Mouse (Mus musculus) limb, embryonic 15.5 days (tissue): ENCODE measurements around the gene Tectb. TPM values are rescaled to one million over a fixed set of nuclear protein-coding genes. Genes with fewer than 3 reads are reported as not detected.

Source experiments
- ATAC-seq: fragments of 200-750 bp; cut with Nextera tagmentation; 2 replicates; pipeline ENCODE4 v1.8.0; 2017; ENCODE audit warnings: low read depth, moderate TSS enrichment; ENCODE audit not compliant: insufficient number of reproducible peaks, low FRiP score, low TSS enrichment
- H3K27ac ChIP-seq: fragments of 300-500 bp; sonication (generic); 2 replicates; pipeline ENCODE4 v1.5.1; 2015; ENCODE audit warnings: moderate library complexity, mild to moderate bottlenecking, inconsistent platforms
- H3K27me3 ChIP-seq: fragments of 300-500 bp; sonication (generic); 2 replicates; pipeline ENCODE4 v1.6.1; 2015; ENCODE audit warnings: inconsistent platforms
- H3K36me3 ChIP-seq: fragments of 300-500 bp; sonication (generic); 2 replicates; pipeline ENCODE4 v1.6.1; 2015; ENCODE audit warnings: inconsistent platforms
- H3K4me1 ChIP-seq: fragments of 300-500 bp; sonication (generic); 2 replicates; pipeline ENCODE4 v1.6.1; 2015; ENCODE audit warnings: inconsistent platforms
- H3K4me2 ChIP-seq: fragments of 300-500 bp; sonication (generic); 2 replicates; pipeline ENCODE4 v1.6.1; 2015; ENCODE audit warnings: mild to moderate bottlenecking, inconsistent platforms
- H3K4me3 ChIP-seq: fragments of 300-500 bp; sonication (generic); 2 replicates; pipeline ENCODE4 v1.5.1; 2015; ENCODE audit warnings: mild to moderate bottlenecking, inconsistent platforms
- H3K9ac ChIP-seq: fragments of 300-500 bp; sonication (generic); 2 replicates; pipeline ENCODE4 v1.6.1; 2015; ENCODE audit warnings: inconsistent platforms
- H3K9me3 ChIP-seq: fragments of 300-500 bp; sonication (generic); 2 replicates; pipeline ENCODE4 v1.6.1; 2016; ENCODE audit warnings: inconsistent platforms
- WGBS: fragments of 180-500 bp; shearing (Covaris S2); methylation state at CpG from one replicate; pipeline ENCODE4 v1.1.7; 2015; 5-methylcytosine and 5-hydroxymethylcytosine counted together
- polyA plus RNA-seq: library from polyadenylated mRNA; unstranded; fragments of >200 nt; fragmentation: Nextera tagmentation; extraction: Ambion mirVana; gene quantifications from 2 replicates; pipeline ENCODE4 v1.2.1, GENCODE M21; 2015

Tectb gene
- polyA plus RNA-seq: 0.09 TPM in 1 of 2 replicates, not detected in the other

DNA sequence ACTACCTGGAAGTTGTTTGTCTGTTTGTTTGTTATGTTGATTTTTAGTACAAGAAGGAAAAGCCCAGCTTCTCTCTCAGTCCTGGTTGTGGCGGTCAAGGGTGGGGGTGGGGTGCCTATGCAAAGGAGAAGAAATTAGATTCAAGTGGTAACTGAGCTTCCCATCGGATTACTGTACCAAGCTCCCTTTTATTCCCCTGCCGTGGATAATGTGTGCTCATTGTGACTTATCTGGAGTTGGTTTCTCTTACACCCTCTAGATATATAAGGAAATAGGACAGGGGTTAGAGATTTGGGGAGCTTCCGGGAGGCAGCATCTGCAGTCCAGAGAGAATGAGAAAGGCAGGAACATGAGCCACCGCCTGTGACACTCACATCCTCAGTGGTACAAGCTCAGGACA lies at the start of gene Tectb:
Tectb (plus strand) TSS at position 301 of the 400 bp plus-strand sequence.
- H3K4me2 ChIP-seq: no peak within 1 kb of the TSS
- H3K27ac ChIP-seq: no peak within 1 kb of the TSS
- H3K9me3 ChIP-seq: no peaks in the 10 kb centered on the region
- ATAC-seq: no peak
- H3K36me3 ChIP-seq: no peaks in the 10 kb centered on the region
- H3K4me3 ChIP-seq: no peak within 1 kb of the TSS
- H3K4me1 ChIP-seq: no peaks in the 10 kb centered on the region
- no peak within 1 kb of the TSS for H3K9ac ChIP-seq
- no peaks in the 10 kb centered on the region for H3K27me3 ChIP-seq
- WGBS: 77% methylated on average over 5 of the region's 5 CpGs

DNA sequence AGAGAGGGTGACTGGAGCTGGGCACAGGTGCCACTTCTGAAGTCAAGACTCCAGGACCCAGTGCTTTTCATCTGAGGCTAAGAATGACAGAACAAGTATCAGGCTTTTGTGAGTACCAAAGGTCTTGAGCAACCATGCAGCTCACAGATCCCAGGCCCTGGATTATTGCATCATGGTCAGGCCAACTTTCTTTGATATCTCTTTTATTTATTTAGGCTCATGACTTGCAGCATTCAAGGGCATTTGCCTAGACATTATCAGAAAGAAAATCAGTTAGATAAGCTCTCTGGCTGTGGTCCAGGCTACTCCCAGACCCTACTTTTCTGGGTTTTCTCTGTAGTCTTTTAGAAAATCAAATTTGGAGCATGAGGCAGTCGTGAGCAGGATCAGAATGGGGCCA lies 48.8 kb upstream of the Tectb start:
- H3K9me3 ChIP-seq: no peaks in the 10 kb centered on the region
- H3K4me1 ChIP-seq: 0 out of 2 replicates have a peak, but pooled peaks cover 6% of the 10 kb centered on the region
- H3K36me3 ChIP-seq: no peaks in the 10 kb centered on the region
- H3K27me3 ChIP-seq: no peaks in the 10 kb centered on the region
- H3K27ac ChIP-seq: no peak overlapping the region
- no peak overlapping the region for H3K9ac ChIP-seq
- no peak for ATAC-seq
- no peak overlapping the region for H3K4me3 ChIP-seq
- H3K4me2 ChIP-seq: no peak overlapping the region
- 46% methylated on average over 1 of the region's 1 CpGs for WGBS

DNA sequence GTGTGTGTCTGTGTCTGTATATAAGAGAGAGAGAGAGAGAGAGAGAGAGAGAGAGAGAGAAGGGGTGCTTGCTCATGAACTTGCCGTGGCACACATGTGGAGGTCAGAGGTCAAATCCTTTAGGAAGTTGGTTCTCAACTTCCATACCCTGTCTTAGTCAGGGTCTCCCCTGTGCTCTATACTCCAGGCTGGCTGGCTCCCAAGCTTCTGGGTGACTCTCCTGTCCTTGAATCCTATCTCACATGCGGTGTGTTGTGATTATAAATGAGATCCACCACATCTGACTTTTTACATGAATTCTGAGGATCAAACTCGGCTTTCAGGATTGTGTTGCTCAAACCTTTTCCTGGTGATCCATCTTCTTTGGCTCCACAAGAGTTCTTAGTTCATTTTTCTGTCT lies 48.1 kb upstream of the Tectb start:
- Histone ChIP-seq H3K9me3 (no peaks in the 10 kb centered on the region), H3K36me3 (no peaks in the 10 kb centered on the region), H3K4me3 (no peak overlapping the region), H3K4me2 (no peak overlapping the region), H3K4me1 (0 out of 2 replicates have a peak, but pooled peaks cover 1% of the 10 kb centered on the region), H3K27me3 (no peaks in the 10 kb centered on the region), H3K27ac (no peak overlapping the region), H3K9ac (no peak overlapping the region)
- no peak for ATAC-seq
- WGBS: 79% methylated on average over 3 of the region's 3 CpGs

- Histone ChIP-seq H3K27me3 (no peaks in the 10 kb centered on the region), H3K9me3 (no peaks in the 10 kb centered on the region), H3K9ac (no peak overlapping the region), H3K36me3 (no peaks in the 10 kb centered on the region), H3K4me3 (no peak overlapping the region), H3K4me2 (no peak overlapping the region), H3K4me1 (no peaks in the 10 kb centered on the region), H3K27ac (no peak overlapping the region)
- no peak for ATAC-seq
- 66% methylated on average over 9 of the region's 9 CpGs for WGBS
These were observed 46.0 kb upstream of the Tectb start for GRCm38 (mm10) chr19:55134521-55134920.

DNA sequence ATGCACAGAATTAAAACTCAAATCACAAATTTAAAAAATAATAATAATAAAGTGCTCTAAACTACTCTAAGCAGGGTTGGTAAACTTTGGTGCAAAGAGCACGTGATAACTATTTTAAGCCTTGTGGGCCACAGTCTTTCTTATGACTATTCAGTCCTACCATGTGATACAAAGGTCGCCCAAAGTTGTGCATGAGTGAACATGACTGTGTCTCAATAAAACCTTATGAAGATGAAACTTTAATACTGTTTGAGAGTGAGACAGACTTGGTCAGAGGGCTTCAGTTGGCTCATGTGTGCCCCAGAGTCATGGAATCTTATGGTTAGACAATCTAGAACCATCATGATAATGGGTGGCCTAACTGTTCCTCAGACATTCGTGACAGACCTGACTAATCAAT lies 44.6 kb upstream of the Tectb start:
- ATAC-seq: no peak
- no peaks in the 10 kb centered on the region for H3K27me3 ChIP-seq
- 87% methylated on average over 3 of the region's 3 CpGs for WGBS
- no peak overlapping the region for H3K4me3 ChIP-seq
- H3K9ac ChIP-seq: no peak overlapping the region
- H3K9me3 ChIP-seq: no peaks in the 10 kb centered on the region
- H3K36me3 ChIP-seq: no peaks in the 10 kb centered on the region
- no peak overlapping the region for H3K27ac ChIP-seq
- H3K4me1 ChIP-seq: no peaks in the 10 kb centered on the region
- no peak overlapping the region for H3K4me2 ChIP-seq

- Histone ChIP-seq H3K36me3 (no peaks in the 10 kb centered on the region), H3K27ac (no peak overlapping the region)
- no peak for ATAC-seq
These were observed 43.7 kb upstream of the Tectb start for GRCm38 (mm10) chr19:55136693-55137427.

DNA sequence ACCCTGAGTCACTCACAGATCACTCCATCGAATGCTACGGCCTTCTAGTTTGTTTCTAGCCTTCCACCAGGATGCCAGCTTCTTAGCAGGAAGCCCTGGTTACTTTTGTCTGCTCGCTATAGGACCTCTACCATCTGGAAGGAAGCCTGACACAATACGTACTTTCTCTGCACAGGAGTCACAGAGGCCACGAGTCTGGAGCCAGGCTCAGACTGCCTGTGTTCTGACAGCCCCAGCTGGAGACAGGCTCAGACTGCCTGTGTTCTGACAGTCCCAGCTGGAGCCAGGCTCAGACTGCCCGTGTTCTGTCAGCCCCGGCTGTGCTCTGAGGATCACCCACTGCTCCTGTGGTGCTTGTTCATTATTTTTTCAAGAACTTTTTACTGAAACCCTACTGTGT lies 42.6 kb upstream of the Tectb start:
- ATAC-seq: no peak
- H3K27me3 ChIP-seq: no peaks in the 10 kb centered on the region
- no peak overlapping the region for H3K4me2 ChIP-seq
- no peaks in the 10 kb centered on the region for H3K36me3 ChIP-seq
- no peak overlapping the region for H3K27ac ChIP-seq
- H3K4me1 ChIP-seq: no peaks in the 10 kb centered on the region
- no peak overlapping the region for H3K4me3 ChIP-seq
- H3K9me3 ChIP-seq: no peaks in the 10 kb centered on the region
- WGBS: 48% methylated on average over 7 of the region's 7 CpGs
- H3K9ac ChIP-seq: no peak overlapping the region

More at GRCm38 (mm10) chr19:55136693-55137427, 43.7 kb upstream of the Tectb start:
- Histone ChIP-seq H3K4me3 (no peak overlapping the region), H3K27me3 (no peaks in the 10 kb centered on the region), H3K9me3 (no peaks in the 10 kb centered on the region), H3K9ac (no peak overlapping the region), H3K4me2 (no peak overlapping the region), H3K4me1 (no peaks in the 10 kb centered on the region)
- WGBS: 57% methylated on average over 4 of the region's 4 CpGs

DNA sequence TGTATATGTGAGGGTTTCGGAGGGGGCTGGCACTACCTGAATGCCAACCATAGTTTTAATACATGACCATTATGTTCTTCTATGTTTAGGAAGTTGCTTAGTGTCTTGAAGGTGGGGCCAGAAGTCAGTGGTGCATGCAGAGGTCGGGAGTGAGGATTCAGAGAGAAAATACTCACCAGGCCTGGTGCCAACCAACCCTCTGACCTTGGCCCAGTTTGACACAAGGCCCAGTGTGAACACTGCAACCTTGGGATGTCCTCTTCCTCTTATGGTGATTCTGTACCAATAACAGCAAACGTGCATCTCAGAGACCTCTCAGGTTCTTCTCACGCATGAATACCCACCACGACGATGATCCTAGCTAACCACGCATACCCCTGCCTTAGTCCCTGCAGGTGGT lies 42.0 kb upstream of the Tectb start:
- 86% methylated on average over 7 of the region's 7 CpGs for WGBS
- H3K4me2 ChIP-seq: no peak overlapping the region
- ATAC-seq: no peak

DNA sequence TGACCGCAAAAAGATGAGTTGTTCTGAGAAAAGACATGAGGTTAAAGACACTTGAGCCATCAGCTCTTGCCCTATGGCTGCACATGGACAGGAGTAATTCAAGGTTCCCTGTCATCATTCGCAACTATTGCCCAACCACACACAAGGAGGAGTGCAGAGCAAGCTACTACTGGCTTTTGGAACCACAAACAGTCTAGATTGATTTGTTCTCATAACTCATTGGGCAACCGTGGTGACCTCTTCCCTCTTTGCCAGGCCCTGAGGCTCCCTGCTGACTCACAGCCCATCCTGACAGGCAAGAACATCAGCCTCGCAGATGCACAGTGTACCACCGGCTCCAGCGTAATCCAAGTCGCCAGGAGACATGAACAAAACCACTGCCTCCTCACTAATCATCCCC lies 41.2 kb upstream of the Tectb start:
- no peak overlapping the region for H3K4me2 ChIP-seq
- WGBS: 73% methylated on average over 7 of the region's 7 CpGs
- no peaks in the 10 kb centered on the region for H3K9me3 ChIP-seq
- no peak for ATAC-seq
- H3K36me3 ChIP-seq: no peaks in the 10 kb centered on the region
- 0 out of 2 replicates have a peak, but pooled peaks cover 3% of the 10 kb centered on the region for H3K4me1 ChIP-seq
- H3K4me3 ChIP-seq: no peak overlapping the region
- H3K9ac ChIP-seq: no peak overlapping the region
- H3K27me3 ChIP-seq: no peaks in the 10 kb centered on the region
- no peak overlapping the region for H3K27ac ChIP-seq

More for the DNA sequence above, 42.0 kb upstream of the Tectb start:
- no peak overlapping the region for H3K4me3 ChIP-seq
- no peaks in the 10 kb centered on the region for H3K36me3 ChIP-seq
- H3K27me3 ChIP-seq: no peaks in the 10 kb centered on the region
- H3K4me1 ChIP-seq: 0 out of 2 replicates have a peak, but pooled peaks cover under 1% of the 10 kb centered on the region
- H3K9ac ChIP-seq: no peak overlapping the region
- no peak overlapping the region for H3K27ac ChIP-seq
- no peaks in the 10 kb centered on the region for H3K9me3 ChIP-seq

DNA sequence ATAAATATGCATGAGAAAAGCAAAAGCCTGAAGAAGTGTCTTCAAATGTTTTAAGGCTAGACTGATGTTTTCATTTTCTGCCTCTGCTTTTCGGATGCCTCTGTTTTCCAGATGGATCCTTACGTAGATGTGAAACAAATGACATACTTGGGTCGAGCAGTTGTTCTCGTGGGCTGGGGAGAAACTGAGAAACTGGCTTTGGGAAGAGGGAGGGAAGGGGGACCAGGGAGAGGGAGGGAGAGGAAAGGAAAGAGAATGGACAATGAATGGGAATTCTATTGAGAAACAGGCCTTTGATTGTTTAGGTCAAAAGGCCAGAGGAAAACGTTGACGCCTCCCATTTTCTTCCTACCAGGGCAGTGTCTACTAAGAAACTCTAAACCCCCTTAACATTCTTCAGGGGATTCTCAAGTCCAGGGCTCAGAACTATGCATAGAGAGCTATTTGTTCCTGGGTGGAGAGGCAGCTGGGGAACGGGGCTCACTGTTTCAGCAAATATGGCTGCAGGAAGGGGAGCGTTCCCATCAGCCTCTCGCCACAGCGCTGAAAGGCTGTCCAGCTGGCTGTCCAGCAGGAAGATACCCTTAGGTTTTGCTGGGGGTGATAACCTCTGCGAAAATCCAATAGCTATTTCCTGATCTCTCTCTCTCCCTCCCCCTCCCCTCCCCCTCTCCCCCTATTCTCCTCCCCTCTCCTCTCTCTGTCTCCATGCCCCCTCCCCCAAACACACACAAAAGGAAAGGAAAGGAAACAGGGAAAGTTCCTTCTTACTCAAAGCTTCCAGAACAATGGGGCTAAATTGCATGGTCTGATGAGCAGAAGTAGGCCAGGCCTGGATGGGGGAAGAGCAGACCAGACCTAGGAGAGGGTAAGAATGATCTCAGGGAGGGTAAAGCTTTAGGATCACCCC lies 36.9 kb upstream of the Tectb start:
- ATAC-seq: no peak
- H3K27ac ChIP-seq: no peak overlapping the region

DNA sequence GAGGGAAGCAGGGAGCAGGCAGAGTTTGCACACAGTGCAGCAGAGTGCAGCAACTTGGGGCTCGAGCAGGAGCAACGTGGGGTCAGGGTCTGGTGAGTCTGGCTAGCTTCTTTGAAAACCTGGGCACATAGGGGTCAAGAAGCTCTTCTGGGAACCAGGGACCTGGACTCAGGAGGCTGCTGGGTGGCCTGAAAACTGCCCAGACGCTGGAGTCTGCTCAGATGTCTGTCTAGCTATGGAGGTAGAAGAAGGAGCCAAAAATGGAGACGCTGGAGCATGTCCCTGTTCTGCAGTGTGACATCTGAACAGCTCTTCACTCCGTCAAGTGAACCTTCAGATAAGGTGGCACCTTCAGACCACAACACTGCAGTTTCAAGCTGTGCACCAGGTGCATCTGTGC lies 35.8 kb upstream of the Tectb start:
- no peak overlapping the region for H3K4me2 ChIP-seq
- 0 out of 2 replicates have a peak, but pooled peaks cover 3% of the 10 kb centered on the region for H3K4me1 ChIP-seq
- no peak overlapping the region for H3K9ac ChIP-seq
- ATAC-seq: no peak
- no peaks in the 10 kb centered on the region for H3K9me3 ChIP-seq
- 77% methylated on average over 5 of the region's 5 CpGs for WGBS
- H3K36me3 ChIP-seq: no peaks in the 10 kb centered on the region
- no peak overlapping the region for H3K4me3 ChIP-seq
- no peak overlapping the region for H3K27ac ChIP-seq
- no peaks in the 10 kb centered on the region for H3K27me3 ChIP-seq

More for the DNA sequence above, 36.9 kb upstream of the Tectb start:
- Histone ChIP-seq H3K4me1 (0 out of 2 replicates have a peak, but pooled peaks cover 3% of the 10 kb centered on the region), H3K9me3 (no peaks in the 10 kb centered on the region), H3K27me3 (no peaks in the 10 kb centered on the region), H3K4me3 (no peak overlapping the region), H3K9ac (no peak overlapping the region), H3K4me2 (no peak overlapping the region), H3K36me3 (no peaks in the 10 kb centered on the region)
- WGBS: 55% methylated on average over 11 of the region's 11 CpGs

- peak; percentile 22; the same call in 1 of the 2 replicates for ATAC-seq
- Histone ChIP-seq H3K9me3 (no peaks in the 10 kb centered on the region), H3K4me3 (no peak overlapping the region), H3K27ac (no peak overlapping the region), H3K36me3 (no peaks in the 10 kb centered on the region), H3K9ac (no peak overlapping the region), H3K4me1 (0 out of 2 replicates have a peak, but pooled peaks cover 3% of the 10 kb centered on the region), H3K4me2 (no peak overlapping the region), H3K27me3 (no peaks in the 10 kb centered on the region)
- 71% methylated on average over 2 of the region's 2 CpGs for WGBS
These were observed 35.4 kb upstream of the Tectb start for GRCm38 (mm10) chr19:55145136-55145535.
